Mouse (Mus musculus) cerebellum, postnatal 14 days (tissue): ENCODE data around the gene Hcrtr2.
A peak's percentile ranks its signal among the peaks of the same experiment; 100 is the strongest.

Experiments used
- DNase-seq, 2 experiments: peaks; one replicate each; pipeline ENCODE4 v3.0.0; 2021; ENCODE audit warnings: mixed read lengths in 2 of 2

The Hcrtr2 gene

DNA sequence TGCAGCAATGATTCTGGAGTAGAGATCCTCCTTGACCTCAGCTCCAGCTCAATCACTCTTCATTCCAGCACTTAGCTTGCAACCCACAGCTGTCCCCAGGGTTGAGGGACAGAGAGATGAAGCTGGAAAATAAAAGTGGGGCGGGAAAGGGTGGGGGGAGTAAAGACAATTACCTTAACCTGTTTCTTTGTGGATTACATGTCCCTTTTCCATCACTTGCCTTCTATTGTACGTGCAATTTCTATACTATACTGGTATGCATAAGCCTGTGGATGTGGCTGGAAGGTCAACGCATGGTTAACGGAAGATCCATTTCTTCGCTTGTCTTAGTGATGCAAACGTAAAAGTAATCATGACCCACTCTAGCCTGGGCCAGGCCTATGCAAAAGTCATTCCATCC is at the start of gene Hcrtr2:
Gene Hcrtr2 (minus strand): TSS at position 101 of the 400 bp plus-strand sequence.
- no peak for DNase-seq

DNA sequence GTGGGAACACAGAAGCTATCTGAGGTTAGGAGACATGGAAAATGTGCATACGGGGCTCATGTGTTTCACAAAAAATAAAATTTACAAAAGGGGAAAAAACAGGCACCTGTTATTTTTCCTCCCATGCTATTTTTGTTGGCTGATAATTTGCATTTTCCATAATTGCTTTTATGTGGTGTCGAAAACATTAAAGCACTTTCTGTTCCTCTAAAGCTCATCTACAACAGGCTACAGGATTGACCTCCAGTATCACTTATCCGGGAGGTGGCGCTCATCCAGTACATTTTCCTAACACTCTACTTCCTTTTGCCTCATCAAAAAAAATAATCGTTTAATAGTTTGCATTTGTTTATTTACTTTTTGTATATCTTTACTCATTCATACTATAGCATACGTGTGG is 41.2 kb upstream of the Hcrtr2 start:
- no peak for DNase-seq

DNA sequence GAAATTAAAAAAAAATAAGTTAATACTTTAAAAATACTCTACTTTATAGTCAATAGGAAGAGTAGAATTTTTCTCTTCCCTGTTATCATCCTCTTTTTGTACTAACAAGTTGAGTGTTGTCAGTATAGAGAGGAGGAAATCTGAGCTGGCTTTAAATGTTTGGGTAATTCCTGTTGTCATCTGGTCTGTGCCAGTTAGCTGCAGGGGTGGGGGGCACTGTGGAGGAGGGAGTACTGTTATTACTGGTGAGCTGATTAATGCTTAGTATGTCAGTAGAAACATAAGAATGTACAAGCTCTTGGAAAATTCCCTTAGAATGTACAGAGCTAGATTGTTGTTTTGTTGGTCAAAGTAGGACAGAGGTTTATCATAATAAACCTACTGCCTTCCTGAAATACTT is 36.7 kb upstream of the Hcrtr2 start:
- no peak for DNase-seq

DNA sequence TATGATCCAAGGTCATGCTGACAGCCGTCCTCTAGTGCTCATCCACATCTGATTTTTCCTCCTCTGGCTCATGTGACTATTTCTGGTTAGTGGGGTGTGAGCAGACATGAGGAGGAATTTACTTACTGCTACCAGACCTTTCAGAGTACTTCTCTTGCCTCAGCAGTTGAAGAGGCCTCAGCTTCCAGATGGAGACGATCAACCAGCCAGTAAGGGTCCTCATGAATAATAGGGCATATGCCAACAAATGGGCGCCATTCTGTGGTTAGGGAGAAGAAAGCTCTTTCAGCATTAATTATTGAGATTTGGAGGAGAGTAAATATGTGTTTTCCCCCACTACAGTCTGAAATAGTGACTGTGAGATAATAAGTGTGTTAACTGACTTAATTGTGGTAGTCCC is 28.7 kb upstream of the Hcrtr2 start:
- no peak for DNase-seq

DNA sequence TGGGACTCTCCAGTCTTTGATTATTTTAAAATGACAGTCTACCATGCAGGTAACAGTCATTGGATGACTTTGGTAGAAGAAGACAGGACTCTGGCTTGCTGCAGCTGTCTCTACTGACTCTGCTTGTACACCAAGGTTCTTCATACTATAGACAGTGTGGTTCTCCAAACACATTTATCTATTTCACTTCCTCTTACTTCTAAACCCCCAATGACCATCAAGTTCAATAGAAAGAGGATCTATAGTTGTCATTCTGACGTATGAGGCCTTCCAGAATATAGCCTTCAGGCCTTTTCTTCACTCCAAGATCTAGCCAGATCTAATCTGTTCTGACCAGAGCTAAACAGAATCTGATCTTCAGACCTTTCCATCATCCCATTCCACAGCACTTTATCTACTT is 23.6 kb upstream of the Hcrtr2 start:
- no peak for DNase-seq

DNA sequence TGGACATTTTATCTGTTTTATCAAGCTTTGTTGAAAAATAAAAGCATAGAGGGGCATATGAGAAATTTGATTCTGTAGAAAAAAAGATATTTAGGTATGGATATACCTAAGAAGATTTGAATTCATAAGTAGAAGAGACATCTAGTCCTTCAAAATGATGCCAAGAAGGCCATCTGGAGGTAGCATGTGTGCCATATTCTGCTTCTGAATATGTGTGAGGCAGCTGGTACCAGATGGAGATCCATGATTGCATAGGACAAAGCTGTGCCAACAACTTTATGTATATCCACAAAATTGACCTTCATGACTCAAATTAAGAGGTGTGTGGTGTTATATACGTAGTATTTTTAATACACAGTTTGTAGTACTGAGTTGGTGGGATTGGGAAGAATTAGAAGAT is 7.4 kb upstream of the Hcrtr2 start:
- peak; percentile 20 to 39 for DNase-seq

DNA sequence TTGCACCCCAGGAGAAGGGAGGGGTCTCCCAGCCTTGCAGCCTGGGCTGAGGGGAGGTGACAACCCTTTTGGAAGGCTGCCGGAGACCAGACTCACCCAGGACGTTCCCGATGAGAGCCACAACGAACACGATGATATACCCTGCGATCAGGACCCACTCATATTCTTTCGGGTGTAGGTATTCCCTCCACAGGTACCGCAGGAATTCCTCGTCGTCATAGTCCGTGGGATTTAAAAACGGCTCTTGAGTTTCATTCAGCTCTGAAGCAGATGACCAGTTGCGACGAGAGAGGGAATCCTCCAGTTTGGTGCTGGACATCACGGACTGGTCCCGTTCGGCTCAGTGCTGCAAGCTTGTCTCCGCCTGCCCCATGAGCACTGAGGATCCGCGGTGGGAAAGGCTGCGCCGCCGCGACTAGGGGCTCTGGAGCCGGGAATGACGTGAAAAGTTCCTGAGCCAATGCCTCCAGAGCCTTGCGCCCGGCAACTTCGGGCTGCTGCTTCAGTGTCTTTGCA is 412 bp downstream of the Hcrtr2 start:
- peak; percentile 30 to 46 for DNase-seq

DNA sequence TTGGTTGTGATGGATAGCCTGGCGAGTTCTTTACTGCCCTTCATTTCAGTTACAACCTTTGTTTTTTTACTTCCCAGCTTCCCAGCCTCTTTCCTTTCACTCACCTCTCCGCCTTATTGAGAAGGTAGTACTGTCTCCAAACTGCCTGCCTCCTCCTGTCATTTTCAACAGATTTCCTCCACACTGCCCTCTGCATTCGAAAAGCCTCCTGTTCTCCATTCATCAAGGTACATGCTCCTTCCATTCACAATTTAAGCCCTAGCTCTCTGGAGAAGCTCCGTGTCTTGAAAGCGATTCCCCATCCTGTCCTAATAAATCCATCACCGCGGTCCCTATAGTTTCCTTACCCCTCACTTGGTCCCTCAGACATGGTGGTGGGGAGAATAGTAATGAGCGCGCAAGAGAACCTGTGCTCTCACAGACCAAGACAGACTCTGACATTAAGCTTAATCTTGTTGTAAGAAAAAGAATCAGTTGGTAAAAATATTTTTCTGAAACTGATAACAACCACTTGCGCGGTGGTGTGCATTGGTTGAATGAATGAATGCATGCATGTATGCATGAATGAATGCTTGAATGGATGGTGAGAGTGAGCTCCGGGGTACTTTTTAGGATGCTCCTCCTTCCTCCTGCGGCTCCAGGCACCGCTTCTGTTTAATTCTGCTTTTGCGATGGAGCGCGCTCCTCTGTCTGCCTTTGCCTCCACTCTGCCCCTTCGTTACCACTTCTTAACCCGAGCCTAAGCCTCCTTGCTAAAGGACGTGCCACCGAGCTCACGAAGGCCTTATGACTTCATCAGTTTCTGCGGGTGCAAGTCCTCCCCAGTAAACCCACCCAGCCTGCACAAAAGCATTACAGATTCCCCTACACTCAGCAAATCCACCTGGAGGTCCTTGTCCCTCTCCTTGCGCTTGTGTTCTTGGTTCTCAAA is 1.3 kb downstream of the Hcrtr2 start:
- DNase-seq, result peak; percentile 15 to 32

DNA sequence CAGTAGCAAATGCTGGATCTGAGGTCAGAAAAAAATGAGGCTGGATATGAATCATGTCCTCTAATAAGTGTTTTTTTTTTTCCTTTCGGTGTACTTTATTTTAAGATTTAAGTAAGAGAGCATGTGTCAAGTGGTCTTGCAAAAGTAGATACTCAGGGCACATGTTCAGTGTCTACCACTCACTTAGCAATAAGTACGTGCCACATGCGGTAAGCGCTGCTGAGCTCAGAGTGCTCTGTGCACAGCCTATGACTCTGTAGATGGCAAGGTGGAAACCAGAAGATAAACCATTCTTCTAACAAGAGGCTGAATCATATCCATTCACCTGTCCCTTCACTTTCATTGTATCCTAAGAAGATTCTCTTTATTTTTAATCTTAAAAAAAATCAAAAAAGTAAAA is 2.1 kb downstream of the Hcrtr2 start:
- no peak for DNase-seq

DNA sequence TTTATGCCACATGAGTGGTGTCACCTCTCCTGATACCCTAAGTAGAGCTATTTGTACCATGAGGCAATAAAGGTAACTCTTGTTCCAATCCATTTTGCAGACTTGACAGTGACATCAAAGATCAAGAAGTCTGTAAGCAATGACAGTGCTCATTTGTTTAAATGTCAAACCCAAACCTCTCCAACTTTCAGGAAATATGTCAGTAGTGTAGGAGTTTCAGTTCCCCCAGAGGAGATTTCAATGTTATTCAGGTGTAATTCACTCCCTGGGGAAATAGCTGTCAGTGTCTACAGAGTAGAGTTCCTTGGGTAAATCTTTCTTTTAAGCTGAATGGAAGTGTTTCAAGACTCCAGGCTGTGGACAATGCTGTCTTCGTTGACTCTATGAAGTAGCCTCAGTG is 2.9 kb downstream of the Hcrtr2 start:
- DNase-seq, result no peak

DNA sequence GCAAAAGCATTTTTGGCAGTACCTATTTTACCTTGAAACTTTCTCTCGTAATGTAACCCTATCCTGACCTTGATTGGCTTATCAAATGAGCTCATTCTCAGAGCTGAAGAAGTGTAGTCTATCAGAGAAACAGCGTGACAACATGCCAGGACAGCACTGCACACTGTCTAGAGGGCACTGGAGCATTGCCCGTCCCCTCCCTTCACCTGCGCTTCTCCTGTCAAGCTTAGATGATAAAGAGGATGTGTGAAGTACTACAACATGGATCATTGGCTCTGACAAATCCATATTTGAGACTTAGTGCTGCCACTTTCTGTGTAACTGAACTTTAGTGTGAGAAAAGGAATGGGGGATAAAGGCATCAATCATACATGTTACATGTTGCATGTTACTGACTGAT is 5.4 kb downstream of the Hcrtr2 start:
- no peak for DNase-seq

DNA sequence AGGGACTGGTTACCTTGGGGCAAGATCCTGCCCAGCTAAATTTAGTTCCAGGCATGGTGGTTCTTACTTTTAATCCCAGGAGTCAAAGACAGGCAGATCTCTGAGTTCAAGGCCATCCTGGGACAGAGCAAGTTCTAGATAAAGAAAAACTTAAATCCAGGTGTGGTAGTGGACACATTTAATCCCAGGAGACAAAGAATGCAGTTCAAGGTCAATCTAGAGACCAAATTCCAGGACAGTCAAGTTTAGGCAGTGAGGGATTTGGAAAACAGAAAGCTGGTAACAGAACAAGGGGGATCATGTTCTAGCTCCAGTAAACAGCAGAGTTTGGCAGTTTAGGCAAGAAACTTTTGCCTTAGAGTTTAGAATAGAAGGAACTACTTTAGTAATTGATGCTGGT is 8.6 kb downstream of the Hcrtr2 start:
- DNase-seq, result no peak

DNA sequence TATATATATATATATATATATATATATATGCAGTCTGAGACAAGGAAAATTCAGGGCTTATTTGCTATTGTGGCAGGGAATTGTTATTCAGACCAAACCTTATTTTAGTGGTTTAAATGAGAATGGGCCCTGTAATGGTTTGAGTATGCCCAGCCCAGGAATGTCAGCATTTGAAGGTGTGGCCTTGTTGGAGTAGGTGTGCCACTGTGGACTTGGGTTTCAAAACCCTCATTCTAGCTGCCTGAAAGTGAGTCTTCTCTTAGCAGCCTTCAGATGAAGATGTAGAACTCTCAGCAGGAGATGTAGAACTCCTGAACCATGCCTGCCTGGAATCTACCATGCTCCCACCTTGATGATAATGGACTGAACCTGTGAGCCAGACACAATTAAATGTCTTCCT is 9.7 kb downstream of the Hcrtr2 start:
- no peak for DNase-seq

DNA sequence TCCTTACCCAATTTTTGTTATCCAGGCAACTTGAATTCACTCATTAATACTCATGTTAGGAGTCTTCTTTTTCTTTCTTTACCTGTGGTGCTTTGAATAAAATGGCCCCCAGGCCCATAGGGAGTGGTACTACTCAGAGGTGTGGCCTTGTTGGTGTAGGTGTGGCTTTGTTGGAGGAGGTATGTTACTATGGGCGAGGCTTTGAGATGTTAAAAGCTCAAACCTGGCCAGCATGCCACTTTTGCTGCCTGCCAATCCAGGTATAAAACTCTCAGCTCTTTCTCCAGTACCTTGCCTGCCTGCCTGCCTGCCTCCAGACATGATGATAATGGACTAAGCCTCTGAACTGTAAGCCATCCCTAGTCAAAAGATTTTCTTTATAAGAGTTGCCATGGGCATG is 11.4 kb downstream of the Hcrtr2 start:
- DNase-seq, result no peak

DNA sequence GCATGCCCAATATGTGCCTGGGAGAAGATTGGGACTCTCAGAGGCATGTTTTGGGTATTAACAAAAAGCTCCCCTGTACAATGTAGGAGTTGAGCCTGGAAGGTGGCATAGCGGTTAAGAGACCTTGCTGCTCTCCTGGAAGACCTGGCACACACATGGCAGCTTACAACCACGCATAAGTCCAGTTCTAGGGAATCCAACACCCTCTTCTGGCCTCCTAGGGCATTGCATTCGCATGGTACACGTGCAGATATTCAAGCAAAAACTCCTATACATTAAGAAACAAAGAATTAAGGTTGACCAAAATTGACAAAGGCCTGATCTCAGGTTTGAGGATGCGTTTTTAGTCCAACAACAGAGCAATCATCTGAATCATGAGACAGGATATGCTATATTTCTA is 32.3 kb downstream of the Hcrtr2 start:
- no peak for DNase-seq

DNA sequence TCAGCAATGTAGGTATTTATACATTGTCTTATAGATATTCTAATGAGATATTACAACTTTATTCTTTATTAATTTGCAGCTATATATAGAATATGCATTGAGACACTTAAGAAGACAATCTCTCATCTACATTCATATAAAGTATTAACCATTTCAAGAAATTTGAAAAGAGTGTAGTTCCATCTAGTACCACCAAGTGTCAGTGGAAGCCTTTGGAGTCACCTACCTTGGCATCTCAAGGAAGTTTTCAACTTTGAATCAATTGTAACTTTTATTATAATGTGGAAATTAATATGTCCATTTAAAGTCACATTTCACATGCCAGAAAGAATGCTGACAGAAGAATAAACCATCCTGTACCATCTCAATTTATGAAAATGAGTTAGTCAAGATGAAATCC is 52.8 kb downstream of the Hcrtr2 start:
- no peak for DNase-seq

DNA sequence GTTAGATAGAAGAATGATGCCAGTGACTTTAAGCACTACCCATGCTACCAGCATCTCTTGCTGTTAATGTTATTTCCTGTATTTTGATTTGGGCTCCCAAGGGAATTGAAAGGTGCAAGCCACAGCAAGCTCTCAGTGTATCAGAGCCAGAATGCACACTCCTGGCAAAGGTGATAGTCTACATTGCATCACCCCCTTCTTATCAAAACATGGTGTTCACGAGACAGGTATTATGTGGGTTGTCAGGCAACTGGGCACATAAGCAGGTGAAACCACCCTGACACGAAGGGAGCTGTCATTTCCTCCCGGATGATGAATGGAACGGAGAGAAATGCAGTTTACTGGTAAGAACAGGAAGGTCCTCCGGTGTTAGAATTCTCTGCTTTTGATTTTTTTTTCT is 65.9 kb downstream of the Hcrtr2 start:
- no peak for DNase-seq

DNA sequence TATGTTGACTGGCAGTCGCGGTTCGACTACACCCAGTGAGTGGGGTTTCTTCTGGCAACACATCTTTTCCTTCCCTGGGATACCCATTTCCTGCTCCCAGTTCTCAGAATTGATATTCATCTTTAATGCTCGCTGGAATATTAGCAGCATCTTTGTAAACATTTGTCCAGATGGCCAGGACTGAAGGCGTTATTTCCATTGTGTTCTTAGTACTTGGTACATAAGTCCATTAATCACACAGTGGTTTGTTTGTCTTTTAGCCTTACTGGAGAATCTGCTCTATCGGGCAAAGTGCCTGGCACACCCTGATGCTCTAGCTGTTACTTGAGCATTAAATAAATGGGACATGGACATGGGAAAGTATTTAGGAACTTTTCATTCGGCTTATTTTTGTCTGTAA is 71.1 kb downstream of the Hcrtr2 start:
- no peak for DNase-seq

DNA sequence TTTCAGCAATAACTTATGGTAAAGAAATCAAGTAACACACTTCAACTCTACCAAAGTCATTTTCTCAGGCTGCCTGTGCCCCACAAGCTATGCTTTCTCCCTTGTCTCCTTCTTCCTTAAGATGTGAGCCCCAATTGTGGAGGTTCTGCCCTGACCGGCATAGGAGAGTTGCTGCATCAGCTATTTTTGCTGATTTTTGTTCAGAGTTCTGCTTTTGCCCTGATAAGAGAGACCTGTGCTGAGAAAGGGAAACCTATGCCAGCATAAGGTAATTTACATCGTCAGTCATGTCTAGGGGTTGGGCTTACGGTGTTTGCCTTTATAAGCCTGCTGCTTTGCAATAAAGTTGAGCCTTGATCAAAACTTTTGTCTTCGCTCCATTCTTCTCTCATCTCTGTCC is 71.5 kb downstream of the Hcrtr2 start:
- DNase-seq, result no peak

DNA sequence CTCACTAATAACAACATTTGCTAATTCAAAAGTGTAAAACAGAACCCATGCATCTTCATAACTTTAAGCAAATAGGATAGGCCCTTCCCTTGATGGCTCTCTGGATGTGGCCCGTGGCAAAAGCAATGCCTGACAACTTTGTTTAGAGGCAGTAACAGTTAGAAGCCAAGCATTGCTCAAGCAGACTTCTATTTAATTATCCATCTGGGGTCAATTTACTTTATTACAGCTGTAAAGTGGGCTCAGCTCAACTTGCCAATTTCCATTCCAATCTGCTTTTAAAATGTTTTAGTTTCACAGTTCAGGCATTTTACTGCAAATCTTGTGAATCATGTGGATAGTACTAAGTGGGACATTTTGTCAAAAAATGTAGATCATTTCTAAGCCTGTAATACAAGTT is 81.3 kb downstream of the Hcrtr2 start:
- no peak for DNase-seq

DNA sequence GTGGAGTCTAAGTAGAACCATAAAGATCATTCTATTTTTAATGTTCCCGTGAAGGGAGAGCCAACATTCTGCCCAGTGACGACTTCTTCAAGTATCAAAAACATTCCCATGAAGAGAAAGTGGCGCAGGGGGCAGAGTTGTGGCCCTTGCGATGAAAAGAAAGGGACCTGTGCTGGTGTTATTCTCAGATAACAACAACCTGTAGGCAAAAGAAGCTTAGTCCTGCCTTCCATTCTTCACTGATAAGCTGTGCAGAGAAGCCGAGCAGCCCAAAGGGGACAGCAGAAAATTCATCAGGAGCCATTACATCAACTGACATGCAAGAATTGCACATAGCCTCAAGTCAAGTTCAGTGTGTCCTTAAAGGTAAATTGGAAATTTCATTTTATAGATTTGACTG is 85.7 kb downstream of the Hcrtr2 start:
- DNase-seq, result no peak

DNA sequence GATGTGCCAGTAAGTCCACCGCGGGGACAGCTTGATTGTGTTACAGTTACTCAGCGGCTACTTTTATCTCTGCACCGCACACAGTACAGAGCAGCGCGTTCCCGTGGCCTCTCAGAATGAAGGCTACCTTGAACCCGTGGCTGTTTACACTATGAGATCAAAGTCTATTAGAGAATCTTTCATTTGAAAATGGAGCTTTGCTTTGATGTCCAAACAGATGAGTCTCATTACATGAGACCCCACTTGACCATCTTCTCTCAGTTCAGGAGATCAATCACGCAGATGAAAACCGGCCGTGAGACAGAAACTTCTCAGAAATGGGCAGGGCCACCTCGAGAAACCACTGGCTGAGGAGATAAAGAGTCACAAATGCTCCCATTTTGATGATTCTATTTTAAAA is 86.4 kb downstream of the Hcrtr2 start:
- no peak for DNase-seq

DNA sequence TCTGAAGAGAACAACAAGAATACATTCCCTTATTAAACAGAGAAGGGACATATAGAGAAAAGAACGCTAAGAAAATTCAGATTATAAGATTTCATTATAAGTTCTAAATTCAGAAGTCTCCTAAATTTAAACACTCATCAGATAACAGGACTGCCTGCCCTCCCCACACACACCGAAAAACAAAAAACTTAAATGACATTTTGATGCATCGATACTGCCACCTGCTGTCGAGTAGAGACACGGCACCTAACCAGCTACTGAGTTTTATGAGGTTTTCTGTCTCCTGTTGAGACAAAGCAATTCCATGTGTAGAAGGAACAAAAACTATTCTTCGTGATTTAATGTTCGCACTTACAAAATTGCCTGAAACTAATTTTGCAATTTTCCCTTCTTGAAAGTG is 87.0 kb downstream of the Hcrtr2 start:
- peak; percentile 75 to 80 for DNase-seq

DNA sequence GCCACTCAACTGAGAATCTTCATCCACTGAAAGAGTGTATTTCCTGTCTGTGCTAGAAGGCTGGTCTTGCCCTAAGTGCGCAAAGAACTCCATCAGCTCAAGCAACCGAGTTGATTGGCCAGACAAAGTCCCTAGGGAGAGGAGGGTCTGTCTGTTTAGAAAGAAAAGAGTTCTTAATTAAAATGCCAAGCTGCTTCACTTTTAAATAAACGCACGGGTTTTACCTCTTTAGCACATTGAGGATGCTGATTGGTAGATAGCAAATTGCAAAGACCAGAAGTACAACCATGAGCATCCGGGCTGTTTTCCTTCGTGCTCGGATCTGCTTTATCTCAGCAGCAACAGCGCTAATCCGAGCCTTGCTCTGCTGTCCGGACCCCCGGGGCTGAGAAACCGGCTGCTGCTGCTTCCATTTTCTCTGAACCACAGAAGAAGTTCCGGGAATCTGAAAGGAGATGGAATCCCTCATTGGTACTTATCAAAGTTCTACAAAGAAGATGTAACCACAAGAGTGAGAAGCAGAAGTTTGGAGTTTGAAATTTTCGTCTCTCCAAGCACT is 87.6 kb downstream of the Hcrtr2 start:
- peak; percentile 24 to 34 for DNase-seq

DNA sequence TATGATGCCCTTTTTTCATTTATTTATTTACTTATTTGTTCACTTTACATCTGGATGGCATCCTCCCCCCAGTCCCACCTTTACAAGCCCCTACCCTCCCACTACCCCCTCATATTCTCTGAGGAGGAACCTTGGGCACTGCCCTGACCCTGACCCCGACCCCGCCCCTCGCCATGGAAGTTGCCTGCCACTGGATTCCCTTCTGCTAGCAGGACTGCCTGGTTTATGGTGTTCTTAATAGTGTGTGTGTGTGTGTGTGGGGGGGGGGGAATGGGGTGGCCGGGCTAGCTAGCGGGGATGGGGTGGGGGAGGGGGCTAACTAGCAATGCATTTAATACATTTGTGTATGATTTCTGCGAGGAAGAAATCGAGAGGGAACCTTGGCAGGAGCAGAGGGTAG is 88.8 kb downstream of the Hcrtr2 start:
- no peak for DNase-seq
